In genomic region chr7:35771106-35771505, GRCm38 (mm10) we compare ENCODE assay signal across 18 mouse cellular contexts.
"Had no signal": no experiment of that assay in that cellular context is flagged by ENCODE, and none has a peak within 500 bp of the region (broad histone marks: within the 10 kb centered on the region; RNA-seq: fewer than 3 reads in every experiment).

No protein-coding gene starts in this region.

- H3K4me2 ChIP-seq: lung, embryonic 15.5 days; midbrain, embryonic 11.5 days; midbrain, embryonic 13.5 days; midbrain, embryonic 15.5 days; neural tube, embryonic 12.5 days had no signal

- H3K9ac ChIP-seq: lung, embryonic 15.5 days; midbrain, embryonic 13.5 days; midbrain, embryonic 15.5 days; neural tube, embryonic 12.5 days had no signal

- H3K4me1 ChIP-seq: lung, embryonic 15.5 days; midbrain, embryonic 13.5 days; midbrain, embryonic 15.5 days; neural tube, embryonic 12.5 days had no signal

- ATAC-seq: midbrain, embryonic 13.5 days; midbrain, embryonic 15.5 days had no signal

- H3K9me3 ChIP-seq: lung, embryonic 15.5 days; megakaryocyte, embryonic 14.5 days; midbrain, embryonic 13.5 days; midbrain, embryonic 15.5 days; neural tube, embryonic 12.5 days had no signal

- H3K4me3 ChIP-seq: lung, embryonic 15.5 days; megakaryocyte, embryonic 14.5 days; midbrain, embryonic 13.5 days; midbrain, embryonic 15.5 days; neural tube, embryonic 12.5 days had no signal

- H3K27me3 ChIP-seq: lung, embryonic 15.5 days; midbrain, embryonic 13.5 days; midbrain, embryonic 15.5 days; neural tube, embryonic 12.5 days had no signal

- DNase-seq: lung, adult 2 months; lung, postnatal 14 days; lung, postnatal 36 days; retina, postnatal 1 day; right cerebral cortex, adult 18-20 months; right cerebral cortex, postnatal 25 days; right cerebral cortex, postnatal 4 days; spleen, adult 18-20 months; thymus, adult 2 months; thymus, postnatal 25 days; thymus, postnatal 4 days had no signal

- H3K27ac ChIP-seq: lung, embryonic 15.5 days; macrophage; midbrain, embryonic 13.5 days; midbrain, embryonic 15.5 days; neural tube, embryonic 12.5 days had no signal
